Mouse (Mus musculus): ENCODE data around the gene Cdk14. TPM values are rescaled to one million over a fixed set of nuclear protein-coding genes. Genes with fewer than 3 reads are reported as not detected.

Gene Cdk14
- total and polyA plus RNA-seq, 2 experiments from 2014 or later = 53.0 to 63.9 TPM

DNA sequence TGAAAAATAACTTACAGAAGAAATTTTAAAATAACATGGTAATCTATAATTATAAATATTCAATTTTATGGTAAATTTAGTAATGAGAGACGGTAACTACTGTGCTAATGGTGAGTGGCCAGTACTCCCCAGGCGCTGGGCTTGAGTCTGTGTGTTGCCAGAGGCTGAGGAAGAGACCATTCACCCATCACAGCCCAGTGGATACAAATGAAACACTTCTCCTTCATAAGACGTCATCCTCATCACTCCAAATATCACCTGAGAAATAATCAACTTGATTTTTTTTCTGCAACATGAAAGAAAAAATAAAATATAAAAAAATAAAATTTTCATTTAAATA is 153.4 kb downstream of the Cdk14 start:
- no peaks in the 10 kb centered on the region for H3K9me3 ChIP-seq (ENCODE audit: low read length)
- no peak for TF ChIP-seq CTCF (IDR thresholded peaks at IDR 0.05; ENCODE audit: low read depth)
- 69% methylated on average over 3 of the region's 3 CpGs for WGBS
- no peaks in the 10 kb centered on the region for H3K27me3 ChIP-seq (ENCODE audit: insufficient read depth, low read length)
- ATAC-seq (peak; percentile 45; the same call in 1 of the 2 replicates), DNase-seq (ENCODE audit: low spot score) (no peak)
- H3K36me3 ChIP-seq (ENCODE audit: insufficient read depth, low read length) = no peaks in the 10 kb centered on the region
- H3K4me3 ChIP-seq (ENCODE audit: low read length) = no peak overlapping the region
- no peak overlapping the region for H3K4me2 ChIP-seq (ENCODE audit: low read depth, low read length)
- H3K9ac ChIP-seq (replicated peaks; ENCODE audit: low read length) = no peak overlapping the region
- H3K27ac ChIP-seq = no peak overlapping the region
- no peaks in the 10 kb centered on the region for H3K4me1 ChIP-seq (ENCODE audit: insufficient read depth, low read length)

- TF ChIP-seq CTCF (IDR thresholded peaks at IDR 0.05; ENCODE audit: low read depth) = peak; percentile 83
Observed at GRCm38 (mm10) chr5:5265861-5266786, 154.0 kb downstream of the Cdk14 start.

DNA sequence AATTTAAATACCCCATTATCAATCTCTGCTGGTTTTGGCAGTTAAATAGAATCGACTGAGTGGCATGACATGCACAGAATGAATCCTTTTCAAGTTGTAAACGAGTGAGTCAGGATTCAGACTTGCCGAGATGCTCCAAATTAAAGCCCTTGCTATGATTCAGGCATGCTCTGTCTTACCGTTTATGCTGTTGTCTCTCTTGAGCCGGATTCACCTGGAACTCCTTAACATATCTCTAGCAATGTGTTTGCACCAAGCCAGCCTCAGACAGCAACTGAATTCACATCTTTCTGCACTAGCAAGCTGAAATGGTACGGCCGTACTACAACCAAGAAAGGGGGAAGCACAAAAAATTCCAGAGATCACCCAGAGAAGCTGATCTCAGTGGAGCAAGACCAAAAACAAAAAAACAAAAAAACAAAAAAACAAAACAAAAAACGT is 154.7 kb downstream of the Cdk14 start:
- 7% methylated on average over 8 of the region's 8 CpGs for WGBS
- peak overlapping the region; percentile 49 for H3K27ac ChIP-seq
- H3K36me3 ChIP-seq (ENCODE audit: insufficient read depth, low read length) = no peaks in the 10 kb centered on the region
- peak overlapping the region; percentile 35 for H3K9ac ChIP-seq (replicated peaks; ENCODE audit: low read length)
- no peaks in the 10 kb centered on the region for H3K4me1 ChIP-seq (ENCODE audit: insufficient read depth, low read length)
- no peak for TF ChIP-seq CTCF (IDR thresholded peaks at IDR 0.05; ENCODE audit: low read depth)
- ATAC-seq (peak; percentile 50; the same call in 1 of the 2 replicates), DNase-seq (ENCODE audit: low spot score) (peak; percentile 54)
- H3K9me3 ChIP-seq (ENCODE audit: low read length) = no peaks in the 10 kb centered on the region
- H3K4me3 ChIP-seq (ENCODE audit: low read length) = peak overlapping the region; percentile 36
- H3K27me3 ChIP-seq (ENCODE audit: insufficient read depth, low read length) = no peaks in the 10 kb centered on the region
- H3K4me2 ChIP-seq (ENCODE audit: low read depth, low read length) = peak overlapping the region; percentile 59

More at GRCm38 (mm10) chr5:5265861-5266786, 154.0 kb downstream of the Cdk14 start:
- Histone ChIP-seq H3K27me3 (ENCODE audit: insufficient read depth, low read length) (no peaks in the 10 kb centered on the region), H3K9ac (replicated peaks; ENCODE audit: low read length) (peak overlapping the region; percentile 35), H3K9me3 (ENCODE audit: low read length) (no peaks in the 10 kb centered on the region), H3K36me3 (ENCODE audit: insufficient read depth, low read length) (no peaks in the 10 kb centered on the region), H3K4me3 (ENCODE audit: low read length) (peak overlapping the region; percentile 36), H3K4me1 (ENCODE audit: insufficient read depth, low read length) (no peaks in the 10 kb centered on the region), H3K4me2 (ENCODE audit: low read depth, low read length) (peak overlapping the region; percentile 59), H3K27ac (peak overlapping the region; percentile 49)
- 14% methylated on average over 10 of the region's 10 CpGs for WGBS
- DNase-seq (ENCODE audit: low spot score) (peak; percentile 94), ATAC-seq (peak; percentile 83)

- H3K27ac ChIP-seq = no peak overlapping the region
- 63% methylated on average over 2 of the region's 2 CpGs for WGBS
- no peaks in the 10 kb centered on the region for H3K36me3 ChIP-seq (ENCODE audit: insufficient read depth, low read length)
- ATAC-seq = no peak
- H3K9me3 ChIP-seq (ENCODE audit: low read length) = no peaks in the 10 kb centered on the region
- peak overlapping the region; percentile 59 for H3K4me2 ChIP-seq (ENCODE audit: low read depth, low read length)
- H3K27me3 ChIP-seq (ENCODE audit: insufficient read depth, low read length) = no peaks in the 10 kb centered on the region
- peak overlapping the region; percentile 35; the same call in 1 of the 2 replicates for H3K9ac ChIP-seq (replicated peaks; ENCODE audit: low read length)
- H3K4me1 ChIP-seq (ENCODE audit: insufficient read depth, low read length) = no peaks in the 10 kb centered on the region
- no peak for DNase-seq (ENCODE audit: low spot score)
- TF ChIP-seq CTCF (IDR thresholded peaks at IDR 0.05; ENCODE audit: low read depth) = no peak
- H3K4me3 ChIP-seq (ENCODE audit: low read length) = peak overlapping the region; percentile 36
Observed at GRCm38 (mm10) chr5:5264712-5265111, 155.4 kb downstream of the Cdk14 start.

GRCm38 (mm10) chr5:5261725-5262296 is 158.3 kb downstream of the Cdk14 start:
- Histone ChIP-seq H3K27ac (no peak overlapping the region), H3K4me3 (ENCODE audit: low read length) (no peak overlapping the region), H3K9me3 (ENCODE audit: low read length) (no peaks in the 10 kb centered on the region), H3K9ac (replicated peaks; ENCODE audit: low read length) (no peak overlapping the region), H3K36me3 (ENCODE audit: insufficient read depth, low read length) (no peaks in the 10 kb centered on the region), H3K4me2 (ENCODE audit: low read depth, low read length) (peak overlapping the region; percentile 24), H3K4me1 (ENCODE audit: insufficient read depth, low read length) (no peaks in the 10 kb centered on the region), H3K27me3 (ENCODE audit: insufficient read depth, low read length) (no peaks in the 10 kb centered on the region)
- no peak for DNase-seq (ENCODE audit: low spot score)
- no peak for ATAC-seq
- WGBS = 75% methylated on average over 14 of the region's 14 CpGs
- no peak for TF ChIP-seq CTCF (IDR thresholded peaks at IDR 0.05; ENCODE audit: low read depth)

DNA sequence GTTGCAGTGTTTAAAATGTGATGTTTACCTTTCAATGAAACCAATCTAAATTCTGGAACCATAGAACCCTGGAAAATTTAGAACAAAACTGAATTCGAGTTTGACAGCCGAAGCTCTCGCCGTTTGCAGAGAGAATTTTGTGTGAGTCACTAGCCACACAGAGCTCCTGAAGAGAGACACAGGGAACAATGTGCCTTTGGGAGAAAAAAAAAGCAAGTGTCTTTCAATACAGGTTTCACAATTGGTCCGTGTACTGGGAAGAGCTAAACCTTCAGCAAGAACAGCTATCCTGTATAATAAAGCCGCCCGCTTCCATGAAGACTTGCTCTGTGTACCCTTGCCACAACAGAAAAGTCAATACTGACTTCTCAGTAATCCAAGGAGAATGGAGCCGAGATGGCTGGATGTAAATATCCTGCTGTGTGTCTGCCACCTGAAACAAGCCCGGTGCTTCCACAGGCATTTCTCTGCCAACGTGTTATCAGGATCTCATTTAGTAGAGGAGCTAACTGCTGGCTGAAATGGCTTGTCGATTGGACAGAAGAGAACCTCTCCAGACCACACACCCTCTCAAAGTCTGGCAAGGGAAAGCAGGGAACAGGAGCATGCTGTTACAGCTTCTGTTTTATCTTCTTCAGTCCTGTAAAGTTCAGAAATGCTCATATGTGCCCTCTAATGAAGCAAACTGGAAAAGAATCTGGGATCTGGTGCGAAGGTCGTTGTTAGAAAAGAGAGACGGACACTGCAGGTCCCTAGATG is 159.0 kb downstream of the Cdk14 start:
- peak; percentile 24 for DNase-seq (ENCODE audit: low spot score)
- Histone ChIP-seq H3K9me3 (ENCODE audit: low read length) (no peaks in the 10 kb centered on the region), H3K27ac (no peak overlapping the region), H3K36me3 (ENCODE audit: insufficient read depth, low read length) (no peaks in the 10 kb centered on the region), H3K4me2 (ENCODE audit: low read depth, low read length) (peak overlapping the region; percentile 24), H3K4me3 (ENCODE audit: low read length) (no peak overlapping the region), H3K27me3 (ENCODE audit: insufficient read depth, low read length) (no peaks in the 10 kb centered on the region), H3K9ac (replicated peaks; ENCODE audit: low read length) (no peak overlapping the region), H3K4me1 (ENCODE audit: insufficient read depth, low read length) (no peaks in the 10 kb centered on the region)
- 52% methylated on average over 14 of the region's 14 CpGs for WGBS
- TF ChIP-seq CTCF (IDR thresholded peaks at IDR 0.05; ENCODE audit: low read depth) = no peak
- ATAC-seq = no peak
